Mouse (Mus musculus) left cerebral cortex, postnatal 36 days (tissue): ENCODE measurements around the gene Id3. TPM values are rescaled to one million over a fixed set of nuclear protein-coding genes. Genes with fewer than 3 reads are reported as not detected.

ENCODE experiments used
- DNase-seq, 2 experiments: peaks; one replicate each; pipeline ENCODE4 v3.0.0; 2021 to 2022; ENCODE audit warnings: low spot score in 2 of 2, mixed read lengths in 1 of 2
- intact Hi-C: fragments of 180-260 bp; cut with DNase I; formaldehyde crosslinking; loops from one replicate; pipeline ENCODE4 v1.15.1; 2025
- total RNA-seq, 2 experiments: library from RNA; stranded (reverse); gene quantifications; 2 replicates each; pipeline ENCODE4 v1.2.3; 2021

Gene Id3
- total RNA-seq, 2 experiments from 2014 or later = 35.3 to 40.7 TPM

DNA sequence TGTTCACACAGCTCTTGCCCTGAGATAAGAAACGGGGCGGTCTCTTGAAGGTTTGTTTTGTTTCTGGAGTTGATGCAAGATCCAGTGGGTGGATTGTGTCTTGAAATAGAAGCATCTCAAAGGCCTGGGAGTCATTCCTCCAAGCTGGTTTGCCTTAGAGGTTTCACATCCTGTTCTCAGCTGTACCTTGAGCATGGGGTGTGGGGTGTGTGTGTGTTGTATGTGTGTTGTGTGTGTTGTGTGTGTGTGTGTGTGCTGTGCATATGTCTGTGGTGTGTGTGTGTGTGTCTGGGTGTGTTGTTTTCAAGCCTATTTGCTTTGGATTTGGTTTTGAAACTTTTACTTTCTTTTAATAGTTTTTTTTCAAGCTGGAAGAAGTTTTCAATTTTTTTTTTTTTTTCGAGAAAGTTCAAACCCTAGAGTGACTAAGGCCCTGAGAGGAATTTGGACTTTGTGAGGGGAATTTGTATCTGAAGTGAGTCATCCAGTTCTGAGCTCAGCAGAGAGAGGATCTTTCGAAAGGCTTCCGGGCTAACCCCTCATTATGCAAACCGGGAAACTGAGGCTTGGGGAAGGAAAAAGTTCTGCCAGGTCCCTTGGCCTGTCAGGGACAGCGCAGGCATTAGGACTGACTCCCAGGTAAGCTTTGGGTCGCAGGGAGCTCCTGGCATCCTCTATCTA, 20.0 kb upstream of the Id3 start:
- DNase-seq = no peak
- intact Hi-C loops = no loop called here

DNA sequence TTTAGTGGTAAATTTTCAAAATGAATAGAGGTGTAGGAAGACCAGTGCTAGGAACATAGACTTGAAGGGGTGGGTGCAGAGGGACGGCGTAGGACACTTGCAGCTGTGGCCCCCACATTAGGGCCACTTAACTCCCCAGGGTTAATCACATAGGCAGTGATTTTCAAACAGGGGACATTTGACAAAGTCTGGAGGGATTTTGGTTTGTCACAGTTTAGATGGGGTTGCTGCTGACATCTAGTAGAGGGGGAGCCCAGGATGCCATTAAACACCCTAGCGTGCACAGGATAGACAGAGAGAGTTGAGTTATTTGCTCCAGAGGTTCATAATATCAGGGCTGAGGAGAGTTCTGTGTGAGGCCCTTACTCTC, 19.5 kb upstream of the Id3 start:
- intact Hi-C loops = no loop called here
- DNase-seq = no peak

DNA sequence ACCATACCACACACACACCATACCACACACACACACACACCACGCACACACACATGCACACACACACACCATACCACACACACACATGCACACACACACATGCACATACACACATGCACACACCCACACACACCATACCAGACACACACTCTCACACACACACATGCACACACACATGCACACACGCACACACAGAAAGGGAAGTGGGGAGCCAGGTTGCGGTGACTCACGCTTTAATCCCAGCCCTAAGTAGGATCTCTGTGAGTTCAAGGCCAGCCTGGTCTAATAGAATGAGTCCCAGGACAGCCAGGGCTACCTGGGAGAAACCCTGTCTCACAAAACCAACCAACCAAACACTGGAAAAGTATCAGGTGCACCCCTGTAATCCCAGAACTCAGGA, 18.7 kb upstream of the Id3 start:
- DNase-seq = no peak
- intact Hi-C loops = no loop called here

DNA sequence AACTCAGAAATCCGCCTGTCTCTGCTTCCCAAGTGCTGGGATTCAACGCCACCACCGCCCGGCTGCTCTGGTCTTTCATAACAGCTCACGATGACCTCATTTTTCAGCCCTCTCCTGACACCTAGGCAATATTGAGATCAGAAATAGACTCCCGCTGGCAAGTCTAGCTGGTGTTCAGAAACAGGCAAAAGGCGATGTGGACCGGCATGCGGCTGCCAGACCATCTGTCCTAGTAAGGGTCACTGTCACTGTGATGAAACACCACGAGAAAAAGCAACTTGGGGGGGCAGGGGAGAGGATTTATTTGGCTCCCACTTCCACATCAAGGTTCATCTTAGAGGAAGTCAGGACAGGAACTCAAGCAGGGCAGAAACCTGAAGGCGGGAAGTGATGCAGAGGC, 17.8 kb upstream of the Id3 start:
- no peak for DNase-seq
- intact Hi-C loops = no loop called here

DNA sequence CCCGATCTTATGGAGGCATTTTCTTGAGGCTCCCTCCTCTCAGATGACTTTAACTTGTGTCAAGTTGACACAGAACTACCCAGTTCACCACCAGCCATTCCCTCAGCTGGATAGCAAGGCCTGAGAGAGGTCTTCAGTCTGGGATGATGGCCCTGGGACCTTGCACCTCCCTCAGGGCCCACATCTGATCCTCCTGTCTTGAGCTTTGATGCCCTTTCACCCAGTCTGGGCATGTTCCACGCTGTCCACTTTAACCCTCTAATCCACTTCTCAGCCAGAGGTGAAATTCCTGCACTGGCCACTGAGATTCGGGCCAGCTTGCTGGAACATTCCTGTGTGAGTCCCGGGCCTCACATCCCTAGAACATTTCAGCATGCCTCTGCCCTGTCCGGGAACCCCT, 17.3 kb upstream of the Id3 start:
- intact Hi-C loops = no loop called here

DNA sequence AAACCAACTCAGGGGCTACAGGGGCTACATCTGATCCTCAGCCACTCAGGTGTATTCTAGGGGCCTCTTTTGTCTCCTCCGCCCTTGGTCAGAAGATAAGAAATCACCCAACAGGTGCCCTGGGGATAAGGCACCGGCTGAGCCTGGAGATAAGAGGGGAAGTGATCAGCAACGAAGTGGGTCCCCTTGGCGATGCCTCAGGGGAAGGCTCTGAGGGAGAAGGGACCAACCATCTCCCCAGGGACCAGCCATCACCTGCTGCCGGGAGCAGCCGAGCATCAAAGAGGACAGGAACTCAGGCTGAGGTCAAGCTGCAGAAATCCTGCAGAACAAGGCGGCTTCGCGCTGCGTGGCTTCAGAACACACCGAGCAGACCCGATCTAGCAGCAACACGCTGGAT, 15.6 kb upstream of the Id3 start:
- DNase-seq = no peak
- intact Hi-C loops = no loop called here

More for the DNA sequence above, 17.3 kb upstream of the Id3 start:
- no peak for DNase-seq

DNA sequence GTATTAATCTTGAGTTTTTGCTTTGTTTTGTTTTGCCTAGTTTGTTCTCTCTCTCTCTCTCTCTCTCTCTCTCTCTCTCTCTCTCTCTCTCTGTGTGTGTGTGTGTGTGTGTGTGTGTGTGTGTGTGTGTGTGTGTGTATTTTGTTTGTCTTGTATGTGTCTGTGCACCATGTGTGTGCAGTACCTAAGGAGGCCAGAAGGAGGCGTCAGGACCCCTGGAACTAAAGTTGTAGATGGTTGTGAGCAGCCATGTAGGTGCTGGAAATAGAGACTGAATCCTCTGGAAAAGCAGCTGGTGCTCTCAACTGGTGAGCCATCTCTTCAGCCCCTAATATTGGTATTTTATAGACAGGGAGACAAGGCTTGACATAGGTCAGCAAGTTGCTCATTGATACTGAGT, 13.5 kb upstream of the Id3 start:
- intact Hi-C loops = no loop called here
- no peak for DNase-seq

DNA sequence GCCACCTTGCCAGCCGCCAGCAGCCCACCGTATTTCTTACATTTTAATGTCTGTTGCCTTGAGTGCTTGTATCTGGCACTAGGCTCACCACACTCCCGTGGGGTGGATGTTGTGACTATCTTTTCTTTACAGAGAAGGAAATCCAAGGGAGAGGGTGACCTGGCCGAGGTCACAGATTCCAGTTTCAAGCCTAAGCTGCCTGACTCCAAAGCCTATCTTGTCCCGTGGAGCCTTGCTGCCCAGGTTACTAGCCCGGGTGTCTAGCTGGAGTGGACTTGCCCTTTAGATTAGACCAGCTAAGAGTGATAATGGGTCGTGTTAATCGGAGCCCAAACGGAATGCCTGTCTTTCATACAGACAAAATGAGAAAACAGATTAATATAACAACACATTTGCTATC, 9.5 kb upstream of the Id3 start:
- intact Hi-C loops = no loop called here

DNA sequence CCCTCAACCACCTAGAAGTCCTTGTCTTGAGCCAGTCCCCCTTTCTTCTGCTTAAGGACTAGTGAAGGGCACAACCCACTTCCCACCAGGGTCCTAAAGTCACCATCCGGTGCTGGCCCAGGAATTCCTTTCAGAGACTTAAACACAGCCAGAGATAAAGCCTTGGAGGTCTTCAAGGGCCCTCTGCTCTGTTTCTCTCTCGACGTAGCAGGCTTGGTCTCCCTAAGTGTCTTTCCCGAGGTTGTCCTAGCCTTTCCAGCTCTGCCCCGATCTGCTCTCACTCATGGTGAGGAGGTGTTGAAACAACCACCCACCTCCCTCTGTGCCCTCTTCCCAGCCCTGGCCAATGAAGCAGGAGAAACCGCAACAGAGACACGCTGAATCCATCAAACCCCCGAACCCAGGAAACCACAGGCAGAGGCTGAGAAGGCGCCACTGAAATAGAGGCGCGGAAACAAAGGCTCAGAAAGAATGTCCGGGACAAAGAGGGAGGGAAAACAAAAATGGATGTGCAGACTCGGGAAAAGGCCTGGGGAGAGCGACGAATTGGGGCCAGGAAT, 8.8 kb upstream of the Id3 start:
- intact Hi-C loops = no loop called here
- DNase-seq = no peak

More for the DNA sequence above, 9.5 kb upstream of the Id3 start:
- DNase-seq = no peak

DNA sequence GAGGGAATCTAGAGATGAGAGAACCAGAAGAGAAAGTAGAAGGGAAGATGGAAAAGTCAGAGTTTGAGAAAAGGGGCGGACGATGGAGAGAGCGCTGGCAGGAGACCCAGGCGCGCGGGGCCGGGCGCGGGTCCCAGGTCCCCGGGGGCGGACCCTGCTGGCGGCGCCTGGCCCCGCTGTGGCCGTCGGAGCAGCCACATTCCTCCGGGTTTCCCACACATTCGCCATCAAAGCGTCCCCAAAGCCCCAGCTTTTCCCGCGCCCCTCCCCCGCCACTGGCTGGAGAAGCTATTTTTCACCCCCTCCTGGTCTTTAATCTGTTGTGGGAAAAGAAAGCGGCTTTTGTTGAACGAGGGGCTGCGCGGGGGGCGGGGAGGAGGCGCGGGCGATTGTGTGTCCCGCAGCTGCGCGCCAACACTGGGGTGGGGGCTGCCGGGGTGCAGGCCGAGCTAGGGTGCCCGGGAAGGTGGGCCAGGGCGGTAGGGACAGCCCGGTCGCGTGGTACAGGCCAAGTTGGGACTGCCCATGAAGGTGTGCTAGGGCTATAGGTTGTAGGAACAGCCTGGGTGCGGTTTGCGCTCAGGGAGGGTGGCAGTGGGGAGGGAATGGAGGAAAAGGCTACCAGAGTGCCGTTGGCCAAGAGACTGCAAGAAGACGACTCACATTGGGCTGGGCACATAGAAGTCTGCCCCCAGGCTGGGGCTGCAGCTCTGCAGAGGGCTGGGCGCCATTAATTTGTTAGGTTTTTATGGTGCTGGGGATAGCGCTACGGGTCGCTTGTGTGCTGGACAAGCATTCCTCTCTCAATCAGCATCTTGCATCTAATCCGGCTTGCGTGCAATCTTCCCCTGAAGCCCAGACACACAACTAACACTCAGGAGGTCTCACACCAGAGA, 8.1 kb upstream of the Id3 start:
- intact Hi-C loops = no loop called here
- DNase-seq = peak in 1 of 2 experiments; percentile 26

DNA sequence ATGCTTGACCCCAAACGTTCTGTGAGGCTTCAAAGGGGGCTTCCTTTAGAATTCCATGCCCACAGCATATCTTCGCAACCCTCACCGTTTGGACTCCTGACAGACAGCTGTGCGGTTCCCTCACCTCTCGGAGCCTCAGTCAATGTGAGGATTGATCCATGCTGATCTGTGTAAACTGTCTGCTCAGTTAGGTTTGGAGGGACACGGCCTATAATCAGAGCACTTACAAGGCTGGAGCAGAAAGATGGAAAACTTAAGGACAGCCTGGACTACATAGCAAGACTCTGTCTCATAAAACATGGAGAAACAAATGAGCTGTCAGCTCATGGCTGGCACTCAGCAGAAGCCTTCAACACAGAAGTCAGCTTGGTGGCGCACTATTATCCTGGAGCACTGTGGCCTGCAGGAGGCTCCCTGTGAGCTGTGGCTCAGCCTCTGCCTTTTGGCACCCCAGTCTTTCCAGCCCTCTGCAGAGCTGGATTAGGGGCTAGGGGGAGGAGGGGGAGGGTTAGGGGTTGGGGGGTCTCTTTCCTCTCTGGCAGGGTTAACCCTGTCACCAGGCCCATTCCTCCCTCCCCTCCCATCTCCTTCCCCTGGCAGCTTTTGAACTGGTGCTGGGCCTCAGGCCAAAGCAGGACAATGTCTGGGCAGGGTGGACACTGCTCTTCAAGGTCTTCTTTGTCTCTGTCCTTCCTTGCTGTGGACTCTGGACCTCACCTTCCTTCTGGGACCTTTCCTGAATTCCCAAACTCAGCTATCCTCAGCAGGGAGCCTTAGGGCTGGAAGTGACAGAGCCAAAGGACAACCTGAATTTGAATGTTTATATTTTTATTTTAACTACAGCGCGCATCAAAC, 7.2 kb upstream of the Id3 start:
- DNase-seq = no peak
- intact Hi-C loops = no loop called here

DNA sequence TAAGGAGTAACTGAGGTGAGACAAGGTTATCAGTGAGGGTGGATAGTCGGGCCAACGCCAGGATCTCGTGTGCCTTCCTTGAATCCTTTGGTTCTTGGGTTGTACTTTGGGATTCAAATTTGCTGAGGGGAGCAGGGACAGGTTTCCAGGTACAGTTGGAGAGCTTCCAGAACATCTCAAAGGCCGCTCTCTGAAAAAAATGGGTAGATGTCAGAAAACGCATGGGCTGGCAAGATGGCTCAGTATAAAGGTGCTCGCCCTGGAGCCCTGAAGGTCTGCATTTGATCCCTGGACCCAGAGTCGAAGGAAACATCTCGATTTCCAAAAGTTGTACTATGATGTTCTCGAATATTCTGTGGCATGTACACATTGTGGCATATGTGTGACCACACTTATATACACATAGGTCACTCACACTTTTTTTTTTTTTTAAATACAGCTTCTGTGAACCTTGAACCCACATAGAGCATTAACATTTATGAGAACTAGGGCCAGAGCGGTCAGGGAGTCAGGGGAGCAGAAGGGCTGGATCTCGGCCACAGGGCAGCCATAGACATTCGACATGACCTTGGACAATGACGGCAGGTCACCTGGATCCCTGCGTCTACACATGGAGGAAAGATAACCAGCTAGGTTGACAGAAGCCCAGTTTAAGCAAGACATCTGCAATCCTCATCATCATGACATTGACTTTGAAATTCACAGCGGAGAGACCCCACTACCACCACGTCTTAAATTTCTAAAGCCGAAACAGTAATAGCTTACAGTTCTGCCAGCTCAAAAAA, 3.8 kb upstream of the Id3 start:
- no peak for DNase-seq
- intact Hi-C loops = no loop called here

DNA sequence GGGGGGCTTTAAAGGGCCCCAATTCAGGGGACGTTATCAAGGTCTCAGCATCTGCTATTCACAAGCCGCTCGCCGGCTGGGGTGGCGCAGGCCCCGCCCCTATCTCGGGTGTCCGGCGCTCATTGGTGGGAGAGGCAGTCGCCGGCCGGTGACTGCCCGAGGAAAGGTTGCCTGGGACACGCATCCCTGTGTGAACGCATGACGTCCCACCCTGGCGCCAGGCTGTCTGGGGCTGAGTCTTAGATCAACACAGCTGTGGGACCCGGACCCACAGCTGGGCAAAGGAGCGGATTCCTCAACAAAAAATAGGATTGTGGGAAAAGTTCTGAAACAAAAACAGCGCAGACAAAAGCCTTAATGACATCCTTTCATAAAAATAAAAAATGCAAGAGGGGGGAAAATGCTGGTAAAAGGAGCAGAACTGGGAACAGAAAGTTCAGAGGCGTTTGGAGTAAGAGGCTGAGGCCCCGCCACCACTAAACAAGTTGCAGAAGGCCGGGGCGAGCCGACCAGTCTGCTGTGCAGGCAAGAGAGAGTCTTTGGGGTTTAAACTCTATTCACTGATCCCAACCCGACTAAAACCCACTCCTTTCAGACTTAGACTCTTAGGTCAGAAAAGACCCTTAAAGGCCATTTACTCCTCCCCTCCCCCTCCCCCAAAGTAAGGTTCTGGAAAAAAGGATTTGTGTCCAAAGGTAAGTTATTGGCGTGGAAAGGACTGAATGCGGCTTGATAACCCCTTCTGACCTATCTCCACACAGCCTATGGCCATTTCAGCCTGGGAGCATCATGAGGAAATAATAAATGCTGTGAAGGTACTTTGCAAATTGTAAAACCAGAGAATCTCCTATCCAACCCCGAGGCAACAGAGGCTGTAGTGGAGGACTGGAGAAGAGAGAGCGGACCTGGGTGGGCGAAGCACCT, 2.7 kb upstream of the Id3 start:
- intact Hi-C loops = no loop called here
- peak; percentile 66 to 73 for DNase-seq

DNA sequence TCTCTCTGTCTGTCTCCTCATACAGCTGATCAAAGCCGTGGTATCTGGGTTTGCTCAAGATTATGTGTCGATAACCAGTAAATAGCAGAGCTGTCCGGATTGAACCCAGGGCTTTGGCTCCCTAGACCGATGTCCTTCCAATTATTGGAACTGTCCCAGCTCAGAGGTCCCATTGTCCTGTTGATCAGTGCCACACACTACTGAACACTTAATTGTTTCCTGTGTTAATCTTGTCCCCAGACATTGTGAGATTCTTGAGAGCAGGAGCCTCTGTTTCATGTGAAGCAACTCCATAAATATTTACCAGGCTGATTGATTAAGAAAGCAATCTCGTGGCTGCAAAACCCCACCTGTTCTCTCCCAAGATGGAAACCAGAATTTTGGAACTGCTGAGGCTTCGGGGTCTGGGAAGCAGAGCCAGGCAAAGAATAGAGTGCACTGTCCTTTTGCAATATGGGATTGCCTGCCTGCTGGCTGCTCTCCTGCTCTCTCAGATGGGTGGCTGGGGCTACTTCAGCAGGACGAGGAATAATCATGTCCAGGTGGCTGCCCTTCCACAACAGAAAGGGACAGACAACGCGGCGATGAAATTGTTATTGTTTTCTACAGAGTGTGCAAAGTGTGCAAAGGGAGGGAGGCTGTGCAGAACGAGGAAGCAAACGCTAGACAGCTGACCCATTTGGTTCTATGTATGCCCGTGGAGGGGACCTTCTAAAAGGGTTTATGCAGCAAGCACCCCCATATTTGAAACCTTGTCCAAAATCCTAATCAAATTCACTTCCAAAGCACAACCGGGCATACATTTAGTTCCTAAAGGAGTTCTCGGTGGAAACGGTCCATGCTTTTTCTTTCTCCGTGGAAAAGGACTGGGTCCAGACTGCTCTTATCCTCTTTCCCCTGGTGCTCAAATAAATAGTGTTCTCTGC, 767 bp upstream of the Id3 start:
- DNase-seq = no peak
- intact Hi-C loops = no loop called here

DNA sequence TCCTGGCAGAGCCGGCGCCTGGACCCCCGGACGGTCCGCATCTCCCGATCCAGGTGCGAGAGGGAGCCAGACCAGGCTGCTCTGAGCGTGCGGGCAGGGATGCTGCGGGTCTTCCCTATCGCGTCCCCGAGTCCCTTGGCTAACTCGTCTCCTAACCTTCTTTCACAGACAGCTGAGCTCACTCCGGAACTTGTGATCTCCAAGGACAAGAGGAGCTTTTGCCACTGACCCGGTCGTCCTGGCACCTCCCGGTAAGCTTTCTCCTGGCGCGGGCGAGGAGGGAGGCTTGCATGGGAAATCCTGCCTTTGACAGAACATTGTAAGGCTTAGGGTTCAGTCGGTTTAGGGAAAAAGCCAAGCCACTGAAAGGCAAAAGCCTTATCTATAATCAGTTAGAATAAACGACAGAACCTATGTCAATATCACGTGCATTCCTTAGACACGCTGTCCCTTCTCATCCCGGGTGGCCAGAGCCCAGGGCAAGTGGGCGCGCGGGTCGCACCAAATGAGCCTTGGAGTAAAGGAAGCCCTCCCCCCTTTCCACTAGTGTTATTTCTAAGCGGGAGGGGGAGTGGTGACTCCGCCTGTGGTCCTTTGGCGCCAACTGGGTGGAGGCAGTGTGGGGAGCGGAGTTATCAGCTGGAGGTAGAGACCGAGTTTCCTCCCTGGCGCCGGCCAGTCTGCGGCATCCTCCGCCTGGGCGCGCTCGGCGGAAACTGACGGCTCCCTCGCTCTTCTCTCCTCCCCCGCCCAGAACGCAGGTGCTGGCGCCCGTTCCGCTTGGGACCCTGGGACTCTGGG, 1.0 kb downstream of the Id3 start:
- intact Hi-C loops = no loop called here

DNA sequence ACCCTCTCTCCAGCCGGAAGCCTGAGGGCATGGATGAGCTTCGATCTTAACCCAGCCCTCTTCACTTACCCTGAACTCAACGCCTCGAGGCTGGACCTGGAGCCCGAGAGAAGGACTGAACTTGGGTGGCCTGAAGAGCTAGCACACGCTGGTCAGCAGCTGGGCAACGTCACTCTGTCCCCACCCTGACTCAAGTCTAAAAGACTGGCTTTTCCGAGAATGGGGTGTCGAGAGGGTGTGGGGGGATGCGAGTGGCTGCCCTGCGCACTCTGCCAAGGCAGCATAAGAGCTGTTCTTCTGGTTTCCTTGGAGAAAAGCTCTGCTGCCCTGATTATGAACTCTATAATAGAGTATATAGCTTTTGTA, 1.6 kb downstream of the Id3 start:
- intact Hi-C loops = no loop called here
- DNase-seq = no peak

More for the DNA sequence above, 1.0 kb downstream of the Id3 start:
- no peak for DNase-seq
